Mouse (Mus musculus): ENCODE data around the gene Vtn.
A peak's percentile ranks its signal among the peaks of the same experiment; 100 is the strongest.
"Not testable (repeated sequence)": the region's sequence is repeated elsewhere in the genome, so short reads cannot be mapped to it uniquely, and the experiment has no call there.

The Vtn gene

DNA sequence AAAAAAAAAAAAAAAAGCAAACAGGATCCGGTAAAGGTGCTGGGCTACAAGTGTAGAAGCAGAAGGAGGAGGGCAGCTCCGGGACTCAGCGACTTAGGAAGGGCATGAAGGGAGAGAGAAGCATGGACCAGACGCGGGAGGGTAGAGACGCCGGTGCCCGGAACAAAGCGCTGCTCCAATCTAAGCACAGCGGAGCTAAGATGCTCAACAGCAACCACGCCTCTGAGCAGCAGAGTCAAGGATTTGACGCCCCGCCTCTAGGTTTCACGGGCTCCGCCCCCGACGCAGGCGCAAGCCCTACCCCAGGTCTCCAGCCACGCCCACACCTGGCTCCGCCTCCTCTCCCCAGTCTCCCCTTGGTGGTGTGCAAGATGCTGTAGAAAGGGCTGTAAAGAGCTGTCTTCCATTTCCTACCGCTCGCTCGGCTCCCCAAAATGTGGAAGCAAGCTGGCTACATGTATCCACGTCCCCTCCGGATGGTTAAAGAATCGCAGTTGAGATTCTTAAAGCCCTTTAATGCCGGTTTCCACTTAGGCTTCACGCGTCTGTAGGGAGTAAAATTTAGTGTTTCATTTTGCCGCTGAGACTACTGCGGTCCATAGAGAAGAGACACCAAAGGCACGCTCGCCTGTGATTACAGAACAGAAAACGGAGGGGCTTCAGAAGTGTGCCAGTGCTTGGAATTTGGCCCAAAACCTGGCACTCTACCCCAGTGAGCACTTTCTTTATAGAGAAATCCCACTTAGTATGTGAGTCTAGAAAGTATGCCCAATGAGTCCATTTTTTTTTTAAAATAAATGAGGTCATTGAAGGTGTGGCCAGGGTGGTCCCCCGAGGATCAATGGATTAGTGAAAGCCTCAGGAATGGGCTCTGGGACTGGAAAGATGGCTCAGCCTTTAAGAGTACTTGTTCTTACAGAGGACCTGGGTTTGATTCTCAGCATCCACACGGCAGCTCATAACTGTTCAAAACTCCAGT, 1.1 kb upstream of the Vtn start, which contains the start of gene Sarm1:
Gene Sarm1, minus strand, starts transcription at position 211 of the 979 bp plus-strand sequence.
- peak; percentile 96 to 99 for DNase-seq

DNA sequence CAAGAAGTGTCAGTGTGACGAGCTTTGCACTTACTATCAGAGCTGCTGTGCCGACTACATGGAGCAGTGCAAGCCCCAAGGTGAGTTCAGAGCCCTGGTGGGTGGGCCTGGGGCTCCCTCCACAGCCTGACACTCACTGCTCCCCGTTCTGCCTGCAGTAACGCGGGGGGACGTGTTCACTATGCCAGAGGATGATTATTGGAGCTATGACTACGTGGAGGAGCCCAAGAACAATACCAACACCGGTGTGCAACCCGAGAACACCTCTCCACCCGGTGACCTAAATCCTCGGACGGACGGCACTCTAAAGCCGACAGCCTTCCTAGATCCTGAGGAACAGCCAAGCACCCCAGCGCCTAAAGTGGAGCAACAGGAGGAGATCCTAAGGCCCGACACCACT, 652 bp downstream of the Vtn start:
- DNase-seq = no peak

DNA sequence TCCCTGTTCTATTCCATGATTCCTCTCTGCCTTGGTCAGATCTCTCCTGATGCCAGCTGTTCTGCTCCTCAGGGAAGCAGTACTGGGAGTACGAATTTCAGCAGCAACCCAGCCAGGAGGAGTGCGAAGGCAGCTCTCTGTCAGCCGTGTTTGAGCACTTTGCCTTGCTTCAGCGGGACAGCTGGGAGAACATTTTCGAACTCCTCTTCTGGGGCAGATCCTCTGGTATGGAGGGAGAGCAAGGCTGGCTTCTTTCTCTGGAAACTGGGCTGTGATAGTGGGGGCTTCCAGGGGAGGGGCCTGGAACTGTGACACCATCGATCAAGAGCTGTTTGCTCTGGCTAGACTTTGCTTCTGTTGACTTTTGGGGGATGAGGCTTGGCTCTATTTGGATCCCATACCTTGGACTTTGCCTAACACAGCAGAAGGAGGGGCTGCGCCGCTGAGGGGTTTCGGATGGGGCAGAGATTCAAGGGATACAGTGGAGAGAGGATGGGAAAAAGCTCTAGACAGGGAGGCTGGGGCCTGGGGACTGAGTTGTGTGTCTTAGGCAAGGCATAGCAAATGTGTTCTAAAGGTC, 1.8 kb downstream of the Vtn start:
- DNase-seq = no peak

DNA sequence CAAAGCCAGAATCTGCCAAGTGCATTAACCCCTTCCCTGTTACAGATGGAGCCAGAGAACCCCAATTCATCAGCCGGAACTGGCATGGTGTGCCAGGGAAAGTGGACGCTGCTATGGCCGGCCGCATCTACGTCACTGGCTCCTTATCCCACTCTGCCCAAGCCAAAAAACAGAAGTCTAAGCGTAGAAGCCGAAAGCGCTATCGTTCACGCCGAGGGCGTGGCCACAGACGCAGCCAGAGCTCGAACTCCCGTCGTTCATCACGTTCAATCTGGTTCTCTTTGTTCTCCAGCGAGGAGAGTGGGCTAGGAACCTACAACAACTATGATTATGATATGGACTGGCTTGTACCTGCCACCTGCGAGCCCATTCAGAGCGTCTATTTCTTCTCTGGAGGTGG, 2.6 kb downstream of the Vtn start:
- no peak for DNase-seq

DNA sequence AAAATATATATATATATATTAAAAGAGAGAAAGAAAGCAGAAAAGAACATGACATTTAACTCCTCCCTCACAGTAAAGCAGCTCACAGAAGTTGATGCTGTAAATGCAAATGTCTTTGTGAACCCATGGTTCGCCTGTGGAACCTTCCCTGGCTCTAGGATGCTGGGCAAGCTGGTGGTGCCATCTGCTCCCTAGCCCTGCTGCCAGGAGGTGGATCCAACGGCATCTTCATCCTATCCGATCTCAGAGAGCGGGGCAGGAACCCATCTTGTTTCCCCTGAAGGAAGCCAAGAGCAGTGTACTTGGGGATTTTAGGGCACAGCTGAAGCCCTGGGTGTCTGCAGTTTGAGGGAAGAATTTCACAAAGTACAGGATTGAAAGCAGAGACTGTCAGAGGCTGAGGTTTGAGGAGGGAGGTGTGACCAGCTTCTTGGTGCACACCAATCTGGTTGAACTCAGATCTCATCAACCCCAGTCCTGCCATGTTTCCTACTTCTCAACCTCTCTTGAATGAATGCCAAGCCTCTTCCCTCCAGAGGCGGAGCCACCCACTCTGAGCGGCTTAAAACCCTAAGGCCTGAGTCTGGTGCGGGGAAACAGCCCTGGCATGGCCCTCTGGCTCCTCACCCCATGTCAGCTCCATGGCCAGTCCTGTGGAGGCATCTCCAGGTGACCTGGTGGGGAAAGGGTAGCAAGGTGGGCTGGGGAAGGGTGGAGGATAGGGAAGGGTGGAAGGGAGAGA, 4.2 kb downstream of the Vtn start, which contains the start of gene Sebox:
Gene Sebox, plus strand, starts transcription at position 539 of the 742 bp plus-strand sequence.
- no peak for DNase-seq

GRCm38 (mm10) chr11:78505430-78505829, 6.5 kb downstream of the Vtn start:
- DNase-seq = no peak

- no peak for DNase-seq
Measured at GRCm38 (mm10) chr11:78509148-78509547, 10.3 kb downstream of the Vtn start.

- peak; percentile 81 to 84 for DNase-seq
Measured at GRCm38 (mm10) chr11:78512025-78512957, 13.4 kb downstream of the Vtn start, which contains the start of the genes Tmem199 and Poldip2. TSS of gene Tmem199 (minus strand) at chr11:78512172. TSS of gene Poldip2 (plus strand) at chr11:78512193.

- DNase-seq = no peak
Measured at GRCm38 (mm10) chr11:78513106-78513790, 14.4 kb downstream of the Vtn start.

DNA sequence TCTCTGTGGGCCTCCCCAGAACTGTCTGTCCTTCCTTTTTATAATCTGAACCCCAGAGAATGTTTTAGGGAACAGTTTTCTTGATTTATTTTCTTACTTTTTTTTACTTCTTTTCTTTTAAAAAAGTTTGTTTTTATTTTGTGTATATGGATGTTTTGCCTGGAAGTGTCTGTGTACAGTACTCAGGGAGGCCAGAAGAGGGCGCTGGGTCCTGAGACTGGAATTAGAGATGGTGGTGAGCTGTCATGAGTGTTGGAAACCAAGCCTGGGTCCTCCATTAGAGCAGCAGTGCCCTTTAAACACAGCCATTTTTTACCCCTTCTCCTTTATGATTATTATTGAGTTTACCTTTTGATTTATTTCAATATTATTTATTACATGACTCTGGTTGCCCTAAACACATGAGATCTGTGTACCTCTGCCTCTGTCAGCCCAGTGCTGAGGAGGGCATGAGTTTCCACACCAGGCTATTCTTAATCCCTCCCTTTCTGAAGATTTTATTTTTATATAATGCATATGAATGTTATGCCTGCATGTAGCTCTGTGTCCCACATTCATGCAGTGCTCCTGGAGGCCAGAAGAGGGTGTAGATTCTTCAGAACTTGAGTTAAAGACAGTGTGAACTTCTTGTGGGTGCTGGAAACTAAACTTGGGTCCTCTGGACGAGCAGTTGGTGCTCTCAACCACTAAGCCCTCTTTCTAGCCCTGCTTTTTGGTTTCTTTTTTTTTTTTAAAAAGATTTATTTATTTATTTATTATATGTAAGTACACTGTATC, 16.8 kb downstream of the Vtn start:
- DNase-seq = no peak

DNA sequence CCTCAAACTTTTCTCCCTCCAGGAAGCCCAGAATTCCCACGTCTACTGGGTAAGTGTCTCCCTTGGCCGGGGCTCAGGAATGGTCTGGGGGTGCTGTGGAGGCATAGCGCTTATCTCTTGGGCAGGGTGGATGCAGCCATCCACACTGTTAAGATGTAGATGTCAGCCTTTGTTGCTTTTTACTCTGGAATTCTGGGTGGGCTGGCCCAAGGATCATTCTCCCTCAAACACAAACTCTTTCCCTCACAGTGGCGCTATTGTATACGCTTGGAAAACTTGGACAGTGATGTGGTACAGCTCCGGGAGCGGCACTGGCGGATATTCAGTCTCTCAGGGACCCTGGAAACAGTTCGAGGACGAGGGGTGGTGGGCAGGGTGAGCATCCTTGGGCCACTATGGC, 20.0 kb downstream of the Vtn start:
- no peak for DNase-seq

DNA sequence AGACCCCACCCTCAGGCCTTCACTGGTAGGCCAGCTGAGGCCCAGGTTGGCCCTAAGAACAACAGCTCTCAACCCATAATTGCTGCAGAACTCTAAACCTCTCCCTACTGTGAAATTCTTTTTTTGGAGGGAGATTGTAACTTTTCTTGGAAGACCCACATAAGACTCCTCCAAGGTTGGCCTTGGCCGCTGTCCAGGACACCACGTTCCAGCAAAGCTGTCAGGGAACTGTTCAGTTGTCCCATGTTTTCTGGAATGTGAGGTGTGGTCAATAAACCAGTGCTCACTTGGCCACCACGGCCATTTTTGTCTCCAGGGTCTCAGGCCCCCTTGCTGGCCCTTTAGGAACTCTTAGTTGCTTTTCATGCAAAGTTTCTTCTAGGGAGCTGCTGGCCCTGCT, 23.0 kb downstream of the Vtn start:
- DNase-seq = no peak

GRCm38 (mm10) chr11:78522481-78522997, 23.6 kb downstream of the Vtn start:
- DNase-seq = no peak

DNA sequence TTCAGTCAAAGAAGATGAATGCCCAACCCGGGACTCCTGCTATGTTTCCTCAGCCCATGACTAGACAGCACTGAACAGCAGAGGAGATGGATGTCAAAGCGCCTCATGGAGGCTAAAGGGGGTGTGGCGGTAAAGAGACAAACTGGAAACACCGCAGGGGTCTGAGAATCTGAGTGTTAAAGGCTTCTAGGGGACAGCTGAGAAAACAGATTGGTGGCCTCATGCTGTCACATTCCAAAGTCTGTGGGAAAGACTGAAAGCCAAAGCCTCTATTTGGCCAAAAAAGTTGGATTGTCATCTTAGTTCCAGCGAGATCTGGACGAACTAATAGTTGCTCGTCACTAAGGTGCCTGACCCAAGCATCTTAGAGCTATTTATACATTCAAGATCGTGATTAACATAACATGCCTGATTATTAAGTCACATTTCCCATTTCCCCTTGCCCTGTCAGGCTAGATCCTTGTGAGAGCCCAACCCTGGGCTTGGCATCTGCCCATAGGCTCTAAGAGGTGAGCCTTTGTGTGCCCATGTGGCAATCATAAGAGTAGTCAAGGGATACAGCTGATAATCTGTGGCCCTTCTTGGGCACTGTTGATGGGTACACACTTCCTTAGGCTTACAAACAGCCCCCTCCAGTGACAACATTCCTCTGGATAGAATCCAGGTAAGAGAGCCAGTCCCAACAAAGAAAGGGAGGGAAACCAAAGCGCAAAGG, 24.5 kb downstream of the Vtn start:
- DNase-seq = no peak

DNA sequence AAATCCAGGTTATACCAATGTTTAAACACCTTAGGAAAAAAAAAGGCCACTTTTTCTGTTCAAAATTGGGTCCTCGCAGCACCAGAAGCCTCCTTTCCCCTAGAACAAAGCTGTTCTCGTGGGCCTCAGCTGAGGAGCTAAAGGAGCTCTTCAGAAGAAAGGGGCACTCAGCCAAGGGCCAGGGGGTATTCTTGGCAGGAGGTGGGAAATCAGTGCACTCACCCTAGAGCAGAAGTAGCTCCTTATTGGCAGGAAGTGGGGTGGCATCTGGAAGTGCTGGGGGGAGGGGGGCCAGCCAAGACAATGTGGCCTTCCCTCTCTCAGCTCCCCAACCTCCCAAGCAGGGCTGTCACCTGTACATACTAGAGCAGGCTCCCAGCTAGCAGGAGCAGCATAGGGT, 25.9 kb downstream of the Vtn start:
- DNase-seq = no peak

DNA sequence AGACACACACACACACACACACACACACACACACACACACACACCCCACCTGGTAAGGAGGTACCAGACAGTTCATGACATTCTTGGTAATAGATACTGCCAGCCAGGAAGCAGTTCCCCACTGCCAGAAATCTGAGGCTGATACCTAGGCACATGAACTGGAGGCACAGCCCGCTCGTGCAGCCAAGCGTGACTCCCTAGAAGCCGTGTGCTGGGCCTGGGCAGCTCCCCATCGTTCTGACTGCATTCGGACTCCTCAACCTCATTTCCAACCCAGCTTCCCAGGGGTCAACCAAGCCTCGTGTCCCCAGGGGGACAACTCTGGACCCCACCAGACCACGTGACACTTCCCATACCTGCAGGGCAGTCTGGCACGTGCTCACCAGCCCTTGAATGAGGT, 29.8 kb downstream of the Vtn start:
- DNase-seq = no peak

GRCm38 (mm10) chr11:78530001-78530400, 31.1 kb downstream of the Vtn start:
- DNase-seq = no peak

DNA sequence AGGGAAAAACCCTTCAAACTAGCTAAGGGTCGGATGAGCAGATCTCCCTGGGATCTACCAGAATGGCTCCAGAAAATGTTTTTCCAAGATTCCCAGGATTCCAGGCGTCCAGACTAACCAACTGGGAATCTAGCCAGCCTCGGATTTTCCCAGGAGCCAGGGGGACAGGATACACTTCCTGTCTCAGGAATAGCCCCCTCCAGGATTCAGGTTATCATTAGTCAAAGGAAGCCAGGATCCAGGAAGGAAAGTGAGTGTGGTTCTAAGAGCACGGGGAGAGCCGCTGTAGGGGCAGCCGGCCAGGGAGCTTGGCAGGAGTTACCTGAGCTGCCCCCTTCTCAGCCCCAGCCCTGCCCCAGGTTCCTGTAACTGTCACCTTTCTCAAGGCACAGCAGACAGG, 32.2 kb downstream of the Vtn start:
- no peak for DNase-seq

DNA sequence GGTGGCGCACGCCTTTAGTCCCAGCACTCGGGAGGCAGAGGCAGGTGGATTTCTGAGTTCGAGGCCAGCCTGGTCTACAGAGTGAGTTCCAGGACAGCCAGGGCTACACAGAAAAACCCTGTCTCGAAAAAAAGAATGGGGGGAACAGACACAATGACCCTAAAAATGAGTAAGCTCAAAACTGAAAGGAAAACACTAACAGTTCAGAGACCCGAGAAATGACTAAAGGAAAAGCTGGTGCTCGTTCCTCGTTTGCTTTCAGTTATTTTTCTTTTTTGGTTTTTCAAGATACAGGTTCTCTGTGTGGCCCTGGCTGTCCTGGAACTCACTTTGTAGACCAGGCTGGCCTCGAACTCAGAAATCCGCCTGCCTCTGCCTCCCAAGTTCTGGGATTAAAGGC, 32.6 kb downstream of the Vtn start:
- DNase-seq = not testable (repeated sequence)

DNA sequence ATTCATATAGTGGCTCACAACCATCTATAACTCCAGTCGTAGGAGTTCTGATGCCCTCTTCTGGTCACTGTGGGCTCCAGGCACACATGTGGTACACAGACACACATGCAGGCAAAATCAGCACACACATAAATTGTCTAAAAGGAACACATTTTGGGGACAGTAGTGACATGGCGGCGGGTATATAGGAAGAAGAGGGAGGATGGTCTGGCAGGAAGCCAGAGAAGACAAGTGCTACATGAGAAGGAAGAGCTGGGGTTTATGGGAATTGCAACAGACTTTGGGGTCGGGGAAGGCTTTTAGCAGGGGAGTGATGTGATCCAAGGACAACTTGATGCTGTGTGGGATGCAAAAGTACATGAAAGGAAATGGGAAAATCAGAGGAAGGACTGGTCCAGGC, 35.6 kb downstream of the Vtn start:
- DNase-seq = no peak
